ENCODE assay signal across 8 mouse cellular contexts in genomic region chr8:109706874-109707237, GRCm38 (mm10). TPM values are rescaled to one million over a fixed set of nuclear protein-coding genes. Genes with fewer than 3 reads are reported as not detected.
DNase-seq lines count a peak whose midpoint lies in the region; ATAC-seq and TF ChIP-seq lines count a peak whose summit lies in the region.

No protein-coding gene starts in this region.

- DNase-seq in 3134 (ENCODE audit: extremely low read depth, insufficient read length, low spot score), result peak; percentile 42
- DNase-seq in adrenal gland, adult 8-10 months, result peak; percentile 47
- DNase-seq in embryonic facial prominence, embryonic 10.5 days (ENCODE audit: low spot score), result peak; percentile 83
- DNase-seq in heart, adult 2 months, result peak; percentile 73 to 82
- DNase-seq in kidney, adult 2 months, result peak; percentile 91
- DNase-seq in spleen, adult 18-20 months, result peak; percentile 75 to 85

- ATAC-seq in limb, embryonic 13.5 days (ENCODE audit: low FRiP score, low read depth), result no peak
- ATAC-seq in midbrain, embryonic 15.5 days (replicated peaks), result no peak; the same call in 1 of the 2 replicates

- H3K79me2 ChIP-seq in heart, adult 2 months (replicated peaks; ENCODE audit: control insufficient read depth, insufficient read depth, low read length), result no peaks in the 10 kb centered on the region

- peak overlapping the region; percentile 89 for H3K4me2 ChIP-seq in limb, embryonic 13.5 days (replicated peaks)
- H3K4me2 ChIP-seq in midbrain, embryonic 15.5 days, result peak overlapping the region; percentile 84

- 0 out of 2 replicates have a peak, but pooled peaks have one; percentile 43 for TF ChIP-seq EP300 in heart, adult 2 months (IDR thresholded peaks at IDR 0.05; ENCODE audit: insufficient read depth, low read depth, low read length)

- H3K4me1 ChIP-seq in embryonic facial prominence, embryonic 10.5 days, result peaks cover 28% of the 10 kb centered on the region
- H3K4me1 ChIP-seq in heart, adult 2 months (ENCODE audit: control insufficient read depth, insufficient read depth, low read length), result peaks cover 4% of the 10 kb centered on the region
- peaks cover 8% of the 10 kb centered on the region; the same call in 1 of the 2 replicates for H3K4me1 ChIP-seq in kidney, adult 2 months (ENCODE audit: control insufficient read depth, insufficient read depth, low read length)
- peaks cover 28% of the 10 kb centered on the region for H3K4me1 ChIP-seq in limb, embryonic 13.5 days
- peaks cover 38% of the 10 kb centered on the region for H3K4me1 ChIP-seq in midbrain, embryonic 15.5 days

- H3K9me3 ChIP-seq in embryonic facial prominence, embryonic 10.5 days, result no peaks in the 10 kb centered on the region
- no peaks in the 10 kb centered on the region for H3K9me3 ChIP-seq in limb, embryonic 13.5 days
- no peaks in the 10 kb centered on the region for H3K9me3 ChIP-seq in midbrain, embryonic 15.5 days

- 38% methylated on average over 2 of the region's 2 CpGs for WGBS in embryonic facial prominence, embryonic 10.5 days
- WGBS in heart, adult 2 months, result 12% methylated on average over 2 of the region's 2 CpGs
- WGBS in kidney, adult 2 months, result 9% methylated on average over 2 of the region's 2 CpGs
- 14% methylated on average over 2 of the region's 2 CpGs for WGBS in limb, embryonic 13.5 days
- WGBS in midbrain, embryonic 15.5 days, result 19% methylated on average over 2 of the region's 2 CpGs

- H3K9ac ChIP-seq in heart, adult 2 months (ENCODE audit: low read depth, low read length), result no peak overlapping the region
- peak overlapping the region; percentile 95 for H3K9ac ChIP-seq in limb, embryonic 13.5 days
- H3K9ac ChIP-seq in midbrain, embryonic 15.5 days, result peak overlapping the region; percentile 99

- no peak for TF ChIP-seq POLR2A in heart, adult 2 months (IDR thresholded peaks at IDR 0.05; ENCODE audit: insufficient read depth, low read depth, low read length)
- no peak for TF ChIP-seq POLR2A in kidney, adult 2 months (IDR thresholded peaks at IDR 0.05; ENCODE audit: low read depth, low read length)

- peaks cover 20% of the 10 kb centered on the region for H3K27me3 ChIP-seq in embryonic facial prominence, embryonic 10.5 days (replicated peaks; ENCODE audit: low read depth, poor library complexity, severe bottlenecking)
- no peaks in the 10 kb centered on the region for H3K27me3 ChIP-seq in heart, adult 2 months (ENCODE audit: control insufficient read depth, insufficient read depth, low read length)
- no peaks in the 10 kb centered on the region for H3K27me3 ChIP-seq in kidney, adult 2 months (replicated peaks; ENCODE audit: control insufficient read depth, insufficient read depth, low read length)
- 0 out of 2 replicates have a peak, but pooled peaks cover 6% of the 10 kb centered on the region for H3K27me3 ChIP-seq in limb, embryonic 13.5 days
- H3K27me3 ChIP-seq in midbrain, embryonic 15.5 days (replicated peaks), result no peaks in the 10 kb centered on the region

- H3K4me3 ChIP-seq in embryonic facial prominence, embryonic 10.5 days, result peak overlapping the region; percentile 94
- 0 out of 2 replicates have a peak overlapping the region, but pooled peaks have one; percentile 80 for H3K4me3 ChIP-seq in heart, adult 2 months
- no peak overlapping the region for H3K4me3 ChIP-seq in kidney, adult 2 months (ENCODE audit: insufficient read depth, low read depth, low read length)
- H3K4me3 ChIP-seq in limb, embryonic 13.5 days, result peak overlapping the region; percentile 83
- peak overlapping the region; percentile 90 for H3K4me3 ChIP-seq in midbrain, embryonic 15.5 days

- peak; percentile 85 for TF ChIP-seq CTCF in heart, adult 2 months (IDR thresholded peaks at IDR 0.05)
- TF ChIP-seq CTCF in kidney, adult 2 months (conservative IDR thresholded peaks at IDR 0.05; ENCODE audit: insufficient read depth, insufficient read length, low read depth, low read length), result peak; percentile 91

- H3K36me3 ChIP-seq in embryonic facial prominence, embryonic 10.5 days (replicated peaks), result peaks cover 45% of the 10 kb centered on the region
- H3K36me3 ChIP-seq in heart, adult 2 months (ENCODE audit: control insufficient read depth, insufficient read depth, low read length), result peaks cover 2% of the 10 kb centered on the region; the same call in 1 of the 2 replicates
- H3K36me3 ChIP-seq in kidney, adult 2 months (ENCODE audit: control insufficient read depth, insufficient read depth, low read length), result no peaks in the 10 kb centered on the region; the same call in 1 of the 2 replicates
- H3K36me3 ChIP-seq in limb, embryonic 13.5 days, result peaks cover 44% of the 10 kb centered on the region
- peaks cover 31% of the 10 kb centered on the region; the same call in 1 of the 2 replicates for H3K36me3 ChIP-seq in midbrain, embryonic 15.5 days (replicated peaks)

- 0 out of 2 replicates have a peak overlapping the region, but pooled peaks have one; percentile 100 for H3K27ac ChIP-seq in embryonic facial prominence, embryonic 10.5 days (replicated peaks)
- no peak overlapping the region for H3K27ac ChIP-seq in heart, adult 2 months
- no peak overlapping the region for H3K27ac ChIP-seq in kidney, adult 2 months (ENCODE audit: insufficient read depth, low read depth, low read length)
- H3K27ac ChIP-seq in limb, embryonic 13.5 days, result no peak overlapping the region
- peak overlapping the region; percentile 98 for H3K27ac ChIP-seq in midbrain, embryonic 15.5 days

- intact Hi-C loops in heart, adult 2 months (cut with DNase I), result no loop called here

RNA-seq across cellular contexts. Expression of gene Zfp821, which starts 1.5 kb away (rescaled TPM):
- total RNA-seq in adrenal gland, adult 8-10 months (2022), result 10 to 100 TPM in 3 of 4 experiments, 1 to 10 TPM in 1; 9.5 to 15.8 (median 12.4) TPM
- polyA plus RNA-seq in embryonic facial prominence, embryonic 10.5 days (2016; fragmentation: Nextera tagmentation; extraction: Ambion mirVana), result 37.0 and 38.2 TPM in 2 replicates
- 1 to 10 TPM; 4.9 to 7.0 TPM for total RNA-seq in heart, adult 2 months (2021)
- polyA plus RNA-seq in heart, adult 2 months (2012; rRNA removed), result 4.3 and 5.6 TPM in 2 replicates
- polyA plus RNA-seq in kidney, adult 2 months (2012; rRNA removed), result 9.6 and 10.7 TPM in 2 replicates
- polyA plus RNA-seq in limb, embryonic 13.5 days (2015; fragmentation: Nextera tagmentation; extraction: Ambion mirVana), result 38.7 and 40.4 TPM in 2 replicates
- polyA plus RNA-seq in midbrain, embryonic 15.5 days (2015; fragmentation: Nextera tagmentation; extraction: Ambion mirVana), result 83.8 and 84.4 TPM in 2 replicates

RNA-seq across cellular contexts. Expression of gene Ist1, which starts 13.8 kb away (rescaled TPM):
- total RNA-seq in adrenal gland, adult 8-10 months (2022), result 100 to 1,000 TPM in 1 of 4 experiments, 10 to 100 TPM in 3; 85.7 to 100 (median 97.0) TPM
- polyA plus RNA-seq in embryonic facial prominence, embryonic 10.5 days (2016; fragmentation: Nextera tagmentation; extraction: Ambion mirVana), result 141 and 149 TPM in 2 replicates
- 10 to 100 TPM; 37.4 to 37.8 TPM for total RNA-seq in heart, adult 2 months (2021)
- 27.1 and 50.8 TPM in 2 replicates for polyA plus RNA-seq in heart, adult 2 months (2012; rRNA removed)
- 49.5 and 54.0 TPM in 2 replicates for polyA plus RNA-seq in kidney, adult 2 months (2012; rRNA removed)
- 159 and 162 TPM in 2 replicates for polyA plus RNA-seq in limb, embryonic 13.5 days (2015; fragmentation: Nextera tagmentation; extraction: Ambion mirVana)
- polyA plus RNA-seq in midbrain, embryonic 15.5 days (2015; fragmentation: Nextera tagmentation; extraction: Ambion mirVana), result 160 and 166 TPM in 2 replicates

RNA-seq across cellular contexts. Expression of gene Atxn1l, which starts 30.7 kb away (rescaled TPM):
- total RNA-seq in adrenal gland, adult 8-10 months (2022), result 10 to 100 TPM; 42.1 to 57.0 (median 46.1) TPM
- 8.3 and 9.6 TPM in 2 replicates for polyA plus RNA-seq in embryonic facial prominence, embryonic 10.5 days (2016; fragmentation: Nextera tagmentation; extraction: Ambion mirVana)
- total RNA-seq in heart, adult 2 months (2021), result 10 to 100 TPM; 20.0 to 23.0 TPM
- 6.5 and 11.9 TPM in 2 replicates for polyA plus RNA-seq in heart, adult 2 months (2012; rRNA removed)
- polyA plus RNA-seq in kidney, adult 2 months (2012; rRNA removed), result 16.9 and 17.2 TPM in 2 replicates
- 6.7 and 11.3 TPM in 2 replicates for polyA plus RNA-seq in limb, embryonic 13.5 days (2015; fragmentation: Nextera tagmentation; extraction: Ambion mirVana)
- polyA plus RNA-seq in midbrain, embryonic 15.5 days (2015; fragmentation: Nextera tagmentation; extraction: Ambion mirVana), result 3.5 and 4.1 TPM in 2 replicates

Comparison
In these comparisons a context has a peak if more than half of its experiments do, and no peak if none do; other contexts are left out.
1. H3K27ac ChIP-seq: peak in embryonic facial prominence, embryonic 10.5 days (single experiment) and midbrain, embryonic 15.5 days (single experiment); none in heart, adult 2 months (single experiment), kidney, adult 2 months (single experiment) and limb, embryonic 13.5 days (single experiment).
2. Peak in every context shown above with its lines, with median percentiles within 50 percentile points of each other: DNase-seq.